Mouse (Mus musculus) lung, postnatal 14 days (tissue): ENCODE measurements around the gene Oxa1l.
"Not testable (repeated sequence)": the region's sequence is repeated elsewhere in the genome, so short reads cannot be mapped to it uniquely, and the experiment has no call there.

Experiments used
- DNase-seq: peaks from one replicate; pipeline ENCODE4 v3.0.0; 2021

Gene Oxa1l

GRCm38 (mm10) chr14:54360577-54361340 is at the start of gene Oxa1l:
Gene Oxa1l (plus strand): TSS chr14:54360834.
- DNase-seq = peak; percentile 97

DNA sequence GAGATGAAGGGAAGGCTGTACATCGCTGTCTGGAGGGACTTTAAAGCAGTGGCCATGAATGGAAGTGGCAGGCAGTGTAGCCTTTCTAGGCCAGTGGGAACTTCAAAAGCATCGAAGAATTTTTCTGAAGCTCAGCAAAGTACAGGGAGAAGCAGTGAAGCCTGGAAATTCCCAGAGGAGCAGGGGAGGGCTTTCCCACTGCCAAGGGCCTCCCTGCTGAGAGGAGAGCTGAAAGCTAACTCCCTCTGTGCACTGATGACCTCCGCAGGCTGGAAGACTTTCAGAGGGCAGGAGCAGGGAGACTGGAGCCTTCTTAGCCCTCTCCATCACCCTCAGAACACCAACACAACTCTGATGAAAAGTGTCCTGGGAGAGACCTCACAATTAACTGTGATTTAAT is 48.9 kb upstream of the Oxa1l start:
- no peak for DNase-seq

GRCm38 (mm10) chr14:54321556-54322376 is 38.9 kb upstream of the Oxa1l start:
- DNase-seq = no peak

DNA sequence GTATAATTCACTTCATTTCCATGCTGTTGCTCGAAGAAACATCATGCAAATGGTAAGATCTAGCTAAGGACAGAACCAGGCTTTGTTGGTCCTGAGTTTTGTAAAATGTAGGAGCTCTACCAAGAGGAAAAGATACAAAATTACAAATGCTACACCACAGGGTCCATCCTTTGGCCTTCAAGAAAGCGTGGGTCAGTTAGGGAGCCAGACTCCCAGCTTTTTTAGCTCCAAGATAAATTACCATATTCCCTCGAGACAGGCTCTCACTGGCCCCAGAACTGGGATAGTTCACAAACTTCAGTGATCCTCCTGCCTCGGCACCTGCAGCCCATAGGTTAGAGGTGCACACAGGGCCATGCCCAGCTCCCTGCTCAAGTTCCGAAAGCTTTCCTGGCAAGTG is 36.1 kb upstream of the Oxa1l start:
- DNase-seq = no peak

- DNase-seq = no peak
Observed at GRCm38 (mm10) chr14:54328548-54328947, 32.1 kb upstream of the Oxa1l start.

- DNase-seq = no peak
Observed at GRCm38 (mm10) chr14:54329201-54329600, 31.4 kb upstream of the Oxa1l start.

GRCm38 (mm10) chr14:54331178-54331577 is 29.5 kb upstream of the Oxa1l start:
- no peak for DNase-seq

DNA sequence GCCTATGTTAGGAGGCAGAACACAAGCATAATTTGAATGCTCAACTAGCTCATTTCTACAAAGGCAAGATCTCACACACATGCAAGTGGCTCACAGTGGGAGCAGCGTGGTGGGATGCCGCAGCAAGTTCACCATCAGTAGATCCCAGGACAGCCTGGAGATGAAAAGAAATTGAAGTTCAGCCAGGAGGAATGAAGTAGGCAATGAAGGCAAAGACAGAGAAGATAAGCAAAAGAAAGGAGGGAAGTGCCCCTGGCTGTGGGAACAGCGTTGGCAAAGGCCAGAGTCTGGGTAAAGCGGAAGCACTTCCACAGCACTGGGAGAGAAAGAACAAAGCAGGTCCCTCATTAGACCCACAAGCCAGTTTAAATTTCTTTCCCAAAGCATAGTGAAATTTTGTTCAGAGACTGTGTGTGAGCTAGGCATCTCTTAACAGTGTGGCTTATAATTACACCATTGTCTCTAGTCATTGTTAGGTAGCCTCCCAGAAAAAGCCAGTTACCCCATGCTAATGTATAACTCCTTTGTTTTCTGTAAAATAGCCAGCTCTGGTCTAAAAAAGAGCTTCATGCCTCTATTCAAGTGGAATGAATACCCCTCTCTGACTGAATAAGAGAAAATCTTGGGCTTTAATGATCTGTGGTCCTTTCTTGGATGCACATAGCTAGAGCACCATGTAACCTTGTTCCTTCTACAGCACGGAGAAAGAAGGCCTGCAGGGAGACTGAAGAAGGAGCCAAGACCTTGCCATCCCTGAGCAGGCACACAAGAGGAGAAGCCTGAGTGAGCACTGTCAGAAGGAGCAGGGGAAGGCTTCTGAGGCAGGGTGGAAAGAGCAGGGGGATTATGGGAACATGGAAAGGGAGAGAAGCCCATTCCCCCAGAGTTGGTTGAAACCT is 28.2 kb upstream of the Oxa1l start:
- no peak for DNase-seq

GRCm38 (mm10) chr14:54333452-54334189 is 27.0 kb upstream of the Oxa1l start:
- DNase-seq = no peak

DNA sequence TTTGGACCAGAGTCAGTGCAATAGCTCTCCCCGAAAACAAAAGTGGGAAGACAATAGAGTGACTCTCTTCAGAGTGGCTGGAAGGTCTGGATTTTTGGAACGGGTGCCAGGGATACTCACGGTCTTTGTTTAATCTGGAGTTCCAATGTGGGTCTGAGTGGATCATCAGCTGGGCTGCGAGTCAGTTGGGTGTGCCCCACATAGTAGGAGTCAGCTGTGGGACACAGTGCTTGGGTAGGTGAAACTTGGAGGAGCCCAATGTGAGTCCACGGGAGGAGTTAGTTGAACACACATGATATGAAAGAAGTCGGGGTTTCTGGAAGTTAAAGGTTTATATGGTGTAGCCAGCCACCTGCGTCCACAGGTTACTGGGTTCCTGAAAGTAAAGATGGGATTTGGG is 19.8 kb upstream of the Oxa1l start:
- no peak for DNase-seq

GRCm38 (mm10) chr14:54341807-54342206 is 18.8 kb upstream of the Oxa1l start:
- not testable (repeated sequence) for DNase-seq

GRCm38 (mm10) chr14:54350773-54351541 is 9.7 kb upstream of the Oxa1l start:
- DNase-seq = not testable (repeated sequence)

- DNase-seq = no peak
Observed at GRCm38 (mm10) chr14:54352314-54352713, 8.3 kb upstream of the Oxa1l start.

- DNase-seq = no peak
Observed at GRCm38 (mm10) chr14:54354406-54354805, 6.2 kb upstream of the Oxa1l start.

DNA sequence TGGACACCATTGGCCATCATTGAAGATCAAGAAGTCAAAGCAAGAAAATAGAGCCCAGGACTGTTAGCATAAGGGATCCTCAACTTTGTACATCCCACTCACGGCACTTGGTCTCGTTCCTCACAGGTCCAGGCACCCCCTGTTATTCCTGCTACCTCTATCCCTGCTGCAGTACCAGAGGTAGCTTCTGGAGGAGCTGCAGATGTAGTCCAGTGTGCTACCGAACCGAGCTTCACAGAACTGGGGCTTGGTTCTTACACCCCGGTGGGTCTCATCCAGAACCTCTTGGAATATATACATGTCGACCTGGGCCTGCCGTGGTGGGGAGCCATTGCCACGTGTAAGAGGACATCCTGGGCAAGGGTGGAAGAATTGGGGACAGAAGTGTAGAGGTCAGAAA is 2.5 kb downstream of the Oxa1l start:
- no peak for DNase-seq

- DNase-seq = no peak
Observed at GRCm38 (mm10) chr14:54365026-54365645, 4.5 kb downstream of the Oxa1l start.

GRCm38 (mm10) chr14:54366581-54366980 is 5.9 kb downstream of the Oxa1l start:
- no peak for DNase-seq

GRCm38 (mm10) chr14:54367429-54368060 is 6.9 kb downstream of the Oxa1l start:
- DNase-seq = no peak

- DNase-seq = no peak
Observed at GRCm38 (mm10) chr14:54369372-54369771, 8.7 kb downstream of the Oxa1l start.

GRCm38 (mm10) chr14:54370595-54370994 is 10.0 kb downstream of the Oxa1l start:
- no peak for DNase-seq

- DNase-seq = no peak
Observed at GRCm38 (mm10) chr14:54371460-54371859, 10.8 kb downstream of the Oxa1l start.
